Mouse (Mus musculus) gastrocnemius, adult 2 months (tissue): ENCODE data around the gene Abcg2. TPM values are rescaled to one million over a fixed set of nuclear protein-coding genes. Genes with fewer than 3 reads are reported as not detected.
"Not testable (repeated sequence)": the region's sequence is repeated elsewhere in the genome, so short reads cannot be mapped to it uniquely, and the experiment has no call there.

ENCODE experiments used
- DNase-seq: peaks from one replicate; pipeline ENCODE4 v3.0.0; 2022
- H3K27ac ChIP-seq: fragments of 200-600 bp; 2 replicates; pipeline ENCODE4 v1.8.1; 2022; ENCODE audit warnings: mild to moderate bottlenecking
- H3K4me3 ChIP-seq: fragments of 200-600 bp; 2 replicates; pipeline ENCODE4 v1.8.1; 2022; ENCODE audit warnings: mild to moderate bottlenecking, moderate library complexity
- CTCF ChIP-seq: fragments of 200-600 bp; IDR thresholded peaks from 2 replicates; pipeline ENCODE4 v1.8.1; 2022; ENCODE audit warnings: antibody characterized with exemption, mild to moderate bottlenecking, moderate library complexity
- intact Hi-C: fragments of 180-260 bp; cut with DNase I; formaldehyde crosslinking; loops from one replicate; pipeline ENCODE4 v1.15.1; 2025
- long read RNA-seq, 2 experiments: library from polyadenylated mRNA; stranded (forward); transcript quantifications; one replicate each; pipeline ENCODE4 v2.0.0; 2021
- total RNA-seq, 2 experiments: library from RNA; stranded (reverse); gene quantifications; 2 replicates each; pipeline ENCODE4 v1.2.3; 2021

Gene Abcg2
- 10 to 100 TPM; 16.5 to 16.9 TPM for total RNA-seq
- long read RNA-seq, experiment 1, transcript Abcg2-202 (16 exons, 2,178 nt): major isoform, 9 of 18 reads
- long read RNA-seq, experiment 1, partial matches to known transcripts: 0 of 18 reads
- long read RNA-seq, experiment 1, other reads (novel, unspliced or antisense): 9 of 18 reads
- long read RNA-seq, experiment 2, full-length matches to known transcripts: 9 of 12 reads
- long read RNA-seq, experiment 2, partial matches to known transcripts: 1 of 12 reads
- long read RNA-seq, experiment 2, other reads (novel, unspliced or antisense): 2 of 12 reads

GRCm38 (mm10) chr6:58584223-58584622 is at the start of gene Abcg2:
Gene Abcg2 (plus strand): TSS chr6:58584523.
- intact Hi-C loops, DNase-seq, H3K4me3 ChIP-seq, H3K27ac ChIP-seq: not testable (repeated sequence)

- intact Hi-C loops, H3K4me3 ChIP-seq, H3K27ac ChIP-seq, DNase-seq: not testable (repeated sequence)
These were observed 44.1 kb upstream of the Abcg2 start for GRCm38 (mm10) chr6:58540263-58540662.

- peak; percentile 61 for TF ChIP-seq CTCF
- H3K27ac ChIP-seq, H3K4me3 ChIP-seq, intact Hi-C loops: not testable (repeated sequence)
- peak; percentile 42 for DNase-seq
These were observed 41.5 kb upstream of the Abcg2 start for GRCm38 (mm10) chr6:58542852-58543251.

- intact Hi-C loops, DNase-seq, H3K27ac ChIP-seq, H3K4me3 ChIP-seq: not testable (repeated sequence)
These were observed 39.4 kb upstream of the Abcg2 start for GRCm38 (mm10) chr6:58544971-58545370.

- H3K4me3 ChIP-seq, DNase-seq, H3K27ac ChIP-seq, intact Hi-C loops: not testable (repeated sequence)
These were observed 38.3 kb upstream of the Abcg2 start for GRCm38 (mm10) chr6:58546050-58546449.

- peak; percentile 64 for DNase-seq
- TF ChIP-seq CTCF: peak; percentile 99
- intact Hi-C loops: loop anchor here (1.0 kb wide), 1 partner anchor 223 kb away; no protein-coding TSS in a partner anchor
- no peak overlapping the region for H3K4me3 ChIP-seq
- H3K27ac ChIP-seq: no peak overlapping the region
These were observed 37.5 kb upstream of the Abcg2 start for GRCm38 (mm10) chr6:58546816-58547215.

- H3K27ac ChIP-seq, H3K4me3 ChIP-seq, DNase-seq, intact Hi-C loops: not testable (repeated sequence)
These were observed 30.5 kb upstream of the Abcg2 start for GRCm38 (mm10) chr6:58553812-58554211.

GRCm38 (mm10) chr6:58593987-58594844 is 9.9 kb downstream of the Abcg2 start:
- H3K27ac ChIP-seq, intact Hi-C loops, H3K4me3 ChIP-seq, DNase-seq: not testable (repeated sequence)

GRCm38 (mm10) chr6:58595639-58596293 is 11.4 kb downstream of the Abcg2 start:
- peak overlapping the region; percentile 87 for H3K27ac ChIP-seq
- intact Hi-C loops, DNase-seq: not testable (repeated sequence)
- peak overlapping the region; percentile 70 for H3K4me3 ChIP-seq

DNA sequence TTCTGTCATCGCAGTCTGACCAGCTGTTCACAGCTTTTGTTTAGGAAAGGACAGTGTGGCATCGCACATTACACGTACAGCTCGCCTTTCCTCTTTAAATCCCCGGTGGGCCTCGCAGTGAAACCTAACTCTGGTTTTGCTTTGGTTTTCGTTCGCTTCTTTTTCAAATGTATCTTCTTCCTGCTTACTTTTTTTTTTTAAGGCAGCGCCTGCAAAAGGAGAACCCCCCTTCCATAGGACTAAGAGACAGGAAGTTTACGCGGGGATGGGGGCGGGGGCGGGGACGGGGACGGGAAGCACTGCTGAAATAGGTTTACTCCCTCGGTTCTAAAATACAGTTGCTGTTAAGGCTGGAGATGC is 12.0 kb downstream of the Abcg2 start:
- peak overlapping the region; percentile 87 for H3K27ac ChIP-seq
- no peak for TF ChIP-seq CTCF
- peak; percentile 23 for DNase-seq
- H3K4me3 ChIP-seq: peak overlapping the region; percentile 70
- intact Hi-C loops: no loop called here

DNA sequence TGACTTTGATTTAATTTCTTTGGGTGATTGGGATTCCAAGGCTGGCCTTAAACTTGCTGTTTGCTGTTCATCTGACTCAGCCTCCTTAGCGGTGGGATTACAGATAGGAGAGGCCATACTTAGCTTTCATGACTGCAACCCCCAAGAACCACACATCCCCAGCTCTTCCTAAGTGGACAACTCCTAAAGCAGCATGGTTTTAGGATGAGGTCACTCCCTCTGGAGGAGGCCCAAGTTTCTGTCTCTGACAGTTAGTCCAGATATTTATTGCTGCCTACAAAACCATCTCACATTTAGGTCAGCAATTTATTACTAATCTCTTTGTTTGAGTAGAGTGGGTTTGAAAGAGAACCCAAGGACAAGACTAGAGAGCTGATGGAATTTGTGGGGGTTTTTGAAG is 17.8 kb downstream of the Abcg2 start:
- intact Hi-C loops, H3K4me3 ChIP-seq, H3K27ac ChIP-seq, DNase-seq: not testable (repeated sequence)

GRCm38 (mm10) chr6:58602991-58603390 is 18.7 kb downstream of the Abcg2 start:
- H3K4me3 ChIP-seq, H3K27ac ChIP-seq, intact Hi-C loops, DNase-seq: not testable (repeated sequence)

DNA sequence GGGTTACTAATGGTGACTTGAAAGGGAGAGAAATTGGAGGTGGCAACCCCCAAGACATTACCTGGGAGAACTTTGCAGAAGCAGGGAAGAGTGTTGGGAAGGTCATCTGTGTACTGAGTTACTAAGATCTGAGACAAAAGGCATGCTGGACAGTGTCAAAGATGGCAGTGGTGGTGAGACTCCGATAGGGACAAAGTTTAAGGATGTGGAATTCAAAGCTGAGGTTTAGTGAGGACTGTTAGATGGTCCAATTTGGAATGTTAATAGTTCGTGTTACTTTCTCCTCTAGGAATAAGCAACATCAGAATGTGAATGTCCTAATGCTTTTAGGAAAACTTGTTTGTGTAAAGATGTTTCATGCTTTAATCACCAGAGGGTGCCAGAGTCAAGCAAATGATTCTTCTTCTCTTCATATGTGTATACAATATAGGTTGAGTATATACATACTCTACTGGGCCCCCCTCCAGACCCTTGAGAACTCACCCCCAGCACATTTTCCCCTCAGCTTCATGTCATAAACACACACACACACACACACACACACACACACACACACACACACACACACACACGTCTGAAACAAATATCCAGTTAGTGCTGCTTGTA is 19.3 kb downstream of the Abcg2 start:
- intact Hi-C loops: loop anchor here (2.0 kb wide), 1 partner anchor 167 kb away; no protein-coding TSS in a partner anchor
- peak; percentile 55 for TF ChIP-seq CTCF
- not testable (repeated sequence) for H3K4me3 ChIP-seq, DNase-seq, H3K27ac ChIP-seq
